Mouse (Mus musculus) cerebellum, postnatal 25 days (tissue): ENCODE measurements around the gene Rbks.
"Not testable (repeated sequence)": the region's sequence is repeated elsewhere in the genome, so short reads cannot be mapped to it uniquely, and the experiment has no call there.

Experiments used
- DNase-seq, 2 experiments: peaks; one replicate each; pipeline ENCODE4 v3.0.0; 2021; ENCODE audit warnings: mixed read lengths in 2 of 2

The Rbks gene

GRCm38 (mm10) chr5:31673431-31673830 lies 24.0 kb downstream of the Rbks start:
- no peak for DNase-seq

- no peak for DNase-seq
Observed at GRCm38 (mm10) chr5:31671137-31671536, 26.3 kb downstream of the Rbks start.

GRCm38 (mm10) chr5:31669984-31670383 lies 27.4 kb downstream of the Rbks start:
- DNase-seq, result no peak

GRCm38 (mm10) chr5:31668325-31668968 lies 29.0 kb downstream of the Rbks start:
- DNase-seq, result no peak

GRCm38 (mm10) chr5:31666176-31666575 lies 31.3 kb downstream of the Rbks start:
- DNase-seq, result no peak

- no peak for DNase-seq
Observed at GRCm38 (mm10) chr5:31655688-31656190, 41.7 kb downstream of the Rbks start.

GRCm38 (mm10) chr5:31650518-31651288 lies 46.7 kb downstream of the Rbks start:
- DNase-seq, result no peak

GRCm38 (mm10) chr5:31647327-31647726 lies 50.1 kb downstream of the Rbks start:
- DNase-seq, result no peak

GRCm38 (mm10) chr5:31646574-31646973 lies 50.9 kb downstream of the Rbks start:
- DNase-seq, result no peak

GRCm38 (mm10) chr5:31645798-31646197 lies 51.6 kb downstream of the Rbks start:
- DNase-seq, result no peak

- DNase-seq, result no peak
Observed at GRCm38 (mm10) chr5:31644847-31645246, 52.6 kb downstream of the Rbks start.

- no peak for DNase-seq
Observed at GRCm38 (mm10) chr5:31644272-31644671, 53.2 kb downstream of the Rbks start.

- DNase-seq, result no peak
Observed at GRCm38 (mm10) chr5:31642300-31642699, 55.1 kb downstream of the Rbks start.

GRCm38 (mm10) chr5:31640542-31640941 lies 56.9 kb downstream of the Rbks start:
- no peak for DNase-seq

GRCm38 (mm10) chr5:31636636-31637253 lies 60.7 kb downstream of the Rbks start:
- no peak for DNase-seq

GRCm38 (mm10) chr5:31634679-31635078 lies 62.7 kb downstream of the Rbks start:
- DNase-seq, result no peak

- DNase-seq, result no peak
Observed at GRCm38 (mm10) chr5:31634161-31634560, 63.3 kb downstream of the Rbks start.

- DNase-seq, result not testable (repeated sequence)
Observed at GRCm38 (mm10) chr5:31631169-31631568, 66.3 kb downstream of the Rbks start.

GRCm38 (mm10) chr5:31630064-31630463 lies 67.4 kb downstream of the Rbks start:
- DNase-seq, result no peak

- DNase-seq, result no peak
Observed at GRCm38 (mm10) chr5:31628555-31628954, 68.9 kb downstream of the Rbks start.

GRCm38 (mm10) chr5:31627562-31628526 lies 69.6 kb downstream of the Rbks start:
- DNase-seq, result no peak

GRCm38 (mm10) chr5:31627117-31627516 lies 70.3 kb downstream of the Rbks start:
- DNase-seq, result no peak

- no peak for DNase-seq
Observed at GRCm38 (mm10) chr5:31620326-31620725, 77.1 kb downstream of the Rbks start.
